Mouse (Mus musculus) hindbrain, postnatal 0 days (tissue): ENCODE results near the gene Efcab10. TPM values are rescaled to one million over a fixed set of nuclear protein-coding genes. Genes with fewer than 3 reads are reported as not detected.

Experiments used
- ATAC-seq: fragments of 200-750 bp; cut with Nextera tagmentation; 2 replicates; pipeline ENCODE4 v1.8.0; 2017; ENCODE audit warnings: mild to moderate bottlenecking, moderate TSS enrichment, moderate library complexity
- DNase-seq: peaks from one replicate; pipeline ENCODE4 v3.0.0-alpha.2; 2015; ENCODE audit warnings: low spot score
- H3K27ac ChIP-seq: fragments of 300-500 bp; sonication (generic); 2 replicates; pipeline ENCODE4 v1.5.1; 2014; ENCODE audit warnings: mild to moderate bottlenecking
- H3K27me3 ChIP-seq: fragments of 300-500 bp; sonication (generic); 2 replicates; pipeline ENCODE4 v1.6.1; 2014; ENCODE audit warnings: low read length, mixed read lengths; ENCODE audit not compliant: insufficient read depth
- H3K36me3 ChIP-seq: fragments of 300-500 bp; sonication (generic); 2 replicates; pipeline ENCODE4 v1.6.1; 2014; ENCODE audit warnings: low read length, mixed read lengths; ENCODE audit not compliant: insufficient read depth
- H3K4me1 ChIP-seq: fragments of 300-500 bp; sonication (generic); 2 replicates; pipeline ENCODE4 v1.6.1; 2014; ENCODE audit warnings: antibody characterized with exemption, low read length, mixed read lengths; ENCODE audit not compliant: insufficient read depth
- H3K4me2 ChIP-seq: fragments of 300-500 bp; sonication (generic); 2 replicates; pipeline ENCODE4 v1.6.1; 2014; ENCODE audit warnings: low read depth, mild to moderate bottlenecking, low read length, moderate library complexity, mixed read lengths
- H3K4me3 ChIP-seq: fragments of 300-500 bp; sonication (generic); 2 replicates; pipeline ENCODE4 v1.5.1; 2014; ENCODE audit warnings: low read length
- H3K9ac ChIP-seq: fragments of 300-500 bp; sonication (generic); replicated peaks from 2 replicates; pipeline ENCODE4 v1.6.1; 2014; ENCODE audit warnings: mild to moderate bottlenecking, low read length, moderate library complexity, mixed read lengths
- H3K9me3 ChIP-seq: fragments of 300-500 bp; sonication (generic); 2 replicates; pipeline ENCODE4 v1.6.1; 2016; ENCODE audit warnings: low read length, mixed read lengths
- CTCF ChIP-seq: IDR thresholded peaks from 2 replicates; pipeline ENCODE4 v1.5.1; 2016; ENCODE audit warnings: antibody characterized with exemption, control low read depth, low read depth
- WGBS: fragments of 180-500 bp; shearing (Covaris S2); extraction: QIAGEN DNeasy Blood & Tissue Kit; methylation state at CpG from one replicate; pipeline ENCODE4 v1.1.7; 2014; 5-methylcytosine and 5-hydroxymethylcytosine counted together
- polyA plus RNA-seq: library from polyadenylated mRNA; unstranded; fragments of >200 nt; fragmentation: Nextera tagmentation; extraction: Ambion mirVana; gene quantifications from 2 replicates; pipeline ENCODE4 v1.2.1, GENCODE M21; 2015
- total RNA-seq: library from RNA; depleted of rRNA; stranded (reverse); fragments of >200 nt; gene quantifications from 2 replicates; pipeline ENCODE4 v1.2.3, GENCODE M21; 2014

Efcab10 gene
- total and polyA plus RNA-seq, 2 experiments from 2014 or later: 8.8 TPM; not detected in 1

DNA sequence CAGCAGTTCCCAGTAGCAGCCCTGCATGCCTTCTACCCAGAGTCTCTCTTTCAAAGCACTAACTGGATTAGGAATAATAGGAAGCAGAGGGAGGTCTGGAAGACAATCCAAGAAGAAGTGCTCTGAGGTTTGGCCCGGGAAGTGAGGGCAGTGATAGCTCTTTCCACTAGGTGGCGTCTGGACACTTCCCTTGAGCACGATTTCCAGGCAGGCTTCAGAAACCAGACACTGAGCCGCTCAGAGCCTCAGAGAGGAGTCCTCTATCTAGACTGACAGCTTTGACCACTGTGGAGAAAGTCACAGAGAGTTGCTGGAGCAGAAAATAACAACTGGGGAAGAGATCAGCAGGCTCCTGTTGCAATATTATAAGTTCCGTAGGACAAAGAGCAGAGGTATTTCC, 5.8 kb upstream of the Efcab10 start:
- WGBS: 2% methylated on average over 5 of the region's 5 CpGs
- Histone ChIP-seq H3K4me3 (no peak overlapping the region), H3K9ac (no peak overlapping the region), H3K27me3 (no peaks in the 10 kb centered on the region), H3K27ac (no peak overlapping the region), H3K4me1 (no peaks in the 10 kb centered on the region), H3K4me2 (no peak overlapping the region), H3K9me3 (no peaks in the 10 kb centered on the region), H3K36me3 (no peaks in the 10 kb centered on the region)
- peak; percentile 89 for DNase-seq
- peak; percentile 81 for ATAC-seq
- TF ChIP-seq CTCF: peak; percentile 93

DNA sequence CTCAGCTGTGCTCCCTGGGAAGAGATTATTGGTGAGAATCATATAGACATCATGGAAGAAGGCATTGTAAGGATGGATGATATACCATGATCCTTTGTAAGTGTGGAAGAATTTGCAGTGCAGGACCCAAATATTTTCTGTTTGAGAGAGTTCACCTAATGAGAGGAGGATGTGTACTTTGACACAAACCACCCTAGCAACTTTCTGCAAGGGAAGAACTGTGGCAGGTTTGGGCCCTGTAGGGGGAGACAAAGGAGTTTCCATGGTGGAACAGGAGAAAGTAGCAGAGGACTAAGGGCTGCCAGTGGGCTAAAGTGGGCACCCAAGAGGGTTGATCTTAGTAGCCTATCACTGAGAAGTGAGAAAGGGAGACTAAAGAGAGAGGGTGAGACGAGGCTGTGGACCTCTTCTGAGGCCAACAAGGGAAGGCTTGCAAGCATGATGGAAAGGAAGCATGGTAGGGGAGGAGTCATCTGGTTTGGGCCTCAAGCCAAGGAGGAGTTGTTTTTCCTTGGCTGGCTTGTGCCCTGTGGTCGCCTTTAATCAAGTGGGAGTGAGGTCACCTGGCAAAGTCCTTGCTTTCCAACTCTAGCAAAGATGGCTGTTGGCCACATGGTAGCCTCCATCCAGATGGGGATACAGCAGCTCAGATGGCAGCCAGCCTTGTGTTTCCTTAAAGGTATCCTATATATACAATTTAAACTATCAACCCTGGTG, 3.7 kb upstream of the Efcab10 start:
- no peak overlapping the region for H3K9ac ChIP-seq
- no peak overlapping the region for H3K4me2 ChIP-seq
- ATAC-seq (no peak), DNase-seq (no peak)
- no peak for TF ChIP-seq CTCF
- H3K36me3 ChIP-seq: no peaks in the 10 kb centered on the region
- H3K4me1 ChIP-seq: peaks cover 7% of the 10 kb centered on the region
- WGBS: 51% methylated on average over 2 of the region's 2 CpGs
- no peaks in the 10 kb centered on the region for H3K27me3 ChIP-seq
- no peak overlapping the region for H3K4me3 ChIP-seq
- no peak overlapping the region for H3K27ac ChIP-seq
- H3K9me3 ChIP-seq: no peaks in the 10 kb centered on the region

GRCm38 (mm10) chr12:33403265-33403693, 8.6 kb downstream of the Efcab10 start:
- H3K9me3 ChIP-seq: no peaks in the 10 kb centered on the region
- no peak overlapping the region for H3K4me3 ChIP-seq
- H3K4me1 ChIP-seq: 0 out of 2 replicates have a peak, but pooled peaks cover 5% of the 10 kb centered on the region
- 71% methylated on average over 7 of the region's 7 CpGs for WGBS
- no peak for TF ChIP-seq CTCF
- H3K36me3 ChIP-seq: no peaks in the 10 kb centered on the region
- H3K27ac ChIP-seq: no peak overlapping the region
- ATAC-seq (no peak), DNase-seq (no peak)
- no peaks in the 10 kb centered on the region for H3K27me3 ChIP-seq
- H3K4me2 ChIP-seq: no peak overlapping the region
- H3K9ac ChIP-seq: no peak overlapping the region

GRCm38 (mm10) chr12:33404996-33405395, 10.3 kb downstream of the Efcab10 start:
- Histone ChIP-seq H3K4me1 (0 out of 2 replicates have a peak, but pooled peaks cover 5% of the 10 kb centered on the region), H3K36me3 (no peaks in the 10 kb centered on the region), H3K4me2 (no peak overlapping the region), H3K9me3 (no peaks in the 10 kb centered on the region), H3K4me3 (no peak overlapping the region), H3K27me3 (no peaks in the 10 kb centered on the region), H3K27ac (peak overlapping the region; percentile 2; the same call in 1 of the 2 replicates), H3K9ac (no peak overlapping the region)
- no peak for DNase-seq
- ATAC-seq: no peak
- TF ChIP-seq CTCF: no peak
- WGBS: 40% methylated on average over 5 of the region's 5 CpGs

GRCm38 (mm10) chr12:33405398-33406026, 10.9 kb downstream of the Efcab10 start:
- Histone ChIP-seq H3K36me3 (no peaks in the 10 kb centered on the region), H3K4me2 (no peak overlapping the region), H3K27ac (peak overlapping the region; percentile 2), H3K4me1 (0 out of 2 replicates have a peak, but pooled peaks cover 5% of the 10 kb centered on the region), H3K27me3 (no peaks in the 10 kb centered on the region), H3K4me3 (no peak overlapping the region), H3K9me3 (no peaks in the 10 kb centered on the region), H3K9ac (no peak overlapping the region)
- WGBS: 33% methylated on average over 6 of the region's 6 CpGs
- DNase-seq: no peak
- peak; percentile 61 for ATAC-seq
- TF ChIP-seq CTCF: no peak

- WGBS: 53% methylated on average over 6 of the region's 6 CpGs
- Histone ChIP-seq H3K4me3 (no peak overlapping the region), H3K27ac (no peak overlapping the region), H3K4me2 (no peak overlapping the region), H3K9ac (no peak overlapping the region), H3K36me3 (no peaks in the 10 kb centered on the region), H3K9me3 (no peaks in the 10 kb centered on the region), H3K4me1 (no peaks in the 10 kb centered on the region), H3K27me3 (no peaks in the 10 kb centered on the region)
- DNase-seq: peak; percentile 64
- no peak for ATAC-seq
- peak; percentile 64 for TF ChIP-seq CTCF
Measured at GRCm38 (mm10) chr12:33411580-33412151, 17.0 kb downstream of the Efcab10 start.

DNA sequence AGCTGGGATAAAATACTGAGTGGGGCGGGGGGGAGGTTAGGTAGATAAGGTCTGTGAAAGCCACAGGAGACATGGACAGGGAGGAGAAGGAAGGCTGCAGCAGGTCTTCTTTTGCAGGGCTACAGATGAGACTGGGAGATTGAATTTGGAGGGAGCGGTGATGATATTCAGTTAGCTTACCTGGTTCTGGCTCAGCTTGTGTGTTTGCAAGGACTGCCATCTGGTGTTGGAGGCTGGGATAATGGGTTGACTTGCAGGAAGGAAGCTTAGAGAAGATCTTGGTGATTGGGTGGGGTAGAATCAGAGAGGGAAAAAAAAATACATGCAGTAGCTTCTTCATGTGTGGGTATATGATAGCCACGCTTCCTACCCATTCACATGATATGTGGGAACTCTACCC, 29.7 kb downstream of the Efcab10 start:
- Histone ChIP-seq H3K4me1 (no peaks in the 10 kb centered on the region), H3K27me3 (no peaks in the 10 kb centered on the region), H3K36me3 (no peaks in the 10 kb centered on the region), H3K27ac (no peak overlapping the region), H3K9ac (no peak overlapping the region), H3K4me2 (no peak overlapping the region), H3K4me3 (no peak overlapping the region), H3K9me3 (no peaks in the 10 kb centered on the region)
- WGBS: 37% methylated on average over 3 of the region's 3 CpGs
- ATAC-seq (peak; percentile 69), DNase-seq (peak; percentile 80)
- TF ChIP-seq CTCF: peak; percentile 87
